Mouse (Mus musculus) spleen, adult 2 months (tissue): ENCODE data around the gene Aurkaip1. TPM values are rescaled to one million over a fixed set of nuclear protein-coding genes. Genes with fewer than 3 reads are reported as not detected.

Experiments used
- DNase-seq, 2 experiments: peaks; one replicate each; pipeline versions ENCODE4 v3.0.0 to v3.0.0-alpha.2; 2012 to 2021; ENCODE audit warnings: low spot score in 2 of 2, low read depth in 1 of 2
- H3K27ac ChIP-seq: fragments of 200-500 bp; 2 replicates; pipeline ENCODE4 v1.5.1; 2012; ENCODE audit warnings: low read length, inconsistent platforms; ENCODE audit not compliant: insufficient read depth
- H3K27me3 ChIP-seq: fragments of 200-500 bp; 2 replicates; pipeline ENCODE4 v1.6.1; 2012; ENCODE audit warnings: mild to moderate bottlenecking, moderate library complexity, low read length, inconsistent platforms; ENCODE audit not compliant: control insufficient read depth, insufficient read depth
- H3K36me3 ChIP-seq: fragments of 200-500 bp; 2 replicates; pipeline ENCODE4 v1.6.1; 2012; ENCODE audit warnings: mild to moderate bottlenecking, low read length, inconsistent platforms; ENCODE audit not compliant: control insufficient read depth, insufficient read depth
- H3K4me1 ChIP-seq: fragments of 200-500 bp; 2 replicates; pipeline ENCODE4 v1.6.1; 2011; ENCODE audit warnings: inconsistent platforms; ENCODE audit not compliant: control insufficient read depth, insufficient read depth, insufficient read length
- H3K4me3 ChIP-seq: fragments of 200-500 bp; 2 replicates; pipeline ENCODE4 v1.5.1; 2011; ENCODE audit warnings: mild to moderate bottlenecking, inconsistent platforms; ENCODE audit not compliant: insufficient read depth, insufficient read length; ENCODE audit errors: extremely low read depth
- CTCF ChIP-seq: fragments of 200-500 bp; IDR thresholded peaks from 2 replicates; pipeline ENCODE4 v1.5.1; 2011; ENCODE audit warnings: mild to moderate bottlenecking, inconsistent platforms; ENCODE audit not compliant: insufficient read depth, insufficient read length, insufficient replicate concordance; ENCODE audit errors: extremely low read depth
- POLR2A ChIP-seq: fragments of 200-500 bp; IDR thresholded peaks from 2 replicates; pipeline ENCODE4 v1.6.1; 2011; ENCODE audit warnings: low read depth, low read length, inconsistent platforms
- WGBS: fragments of 180-500 bp; shearing (Covaris S2); methylation state at CpG from one replicate; pipeline ENCODE4 v1.1.7; 2018; 5-methylcytosine and 5-hydroxymethylcytosine counted together
- polyA plus RNA-seq: library from polyadenylated mRNA; depleted of rRNA; stranded (reverse); fragments of >200 nt; gene quantifications from 2 replicates; pipeline ENCODE4 v1.2.3, GENCODE M21; 2012

The Aurkaip1 gene
- polyA plus RNA-seq, 1 experiment = 88.7 TPM

DNA sequence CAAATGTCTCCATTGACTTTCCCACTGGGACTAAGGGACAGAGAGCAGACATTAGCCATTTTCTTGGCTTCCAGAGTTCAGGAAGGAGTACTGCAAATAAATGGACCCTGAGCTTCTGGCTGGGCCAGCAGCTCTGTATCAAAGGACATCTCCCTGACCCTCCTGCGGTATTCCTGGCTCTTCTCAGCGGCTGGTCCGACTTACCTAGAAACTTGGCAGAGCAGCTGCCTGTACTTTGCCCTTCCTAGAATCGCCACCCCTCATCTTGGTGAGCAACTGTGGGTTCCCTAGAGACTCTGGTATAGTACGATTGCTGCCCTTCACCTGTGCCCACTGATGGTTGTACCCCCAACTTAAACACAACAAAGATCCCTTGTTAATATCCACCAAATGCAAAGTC, 12.2 kb downstream of the Aurkaip1 start:
- Histone ChIP-seq H3K27me3 (no peaks in the 10 kb centered on the region), H3K27ac (no peak overlapping the region), H3K36me3 (no peaks in the 10 kb centered on the region), H3K4me3 (no peak overlapping the region), H3K4me1 (peaks cover 21% of the 10 kb centered on the region; the same call in 1 of the 2 replicates)
- TF ChIP-seq CTCF = no peak
- no peak for TF ChIP-seq POLR2A
- WGBS = 92% methylated on average over 5 of the region's 5 CpGs
- DNase-seq = no peak

DNA sequence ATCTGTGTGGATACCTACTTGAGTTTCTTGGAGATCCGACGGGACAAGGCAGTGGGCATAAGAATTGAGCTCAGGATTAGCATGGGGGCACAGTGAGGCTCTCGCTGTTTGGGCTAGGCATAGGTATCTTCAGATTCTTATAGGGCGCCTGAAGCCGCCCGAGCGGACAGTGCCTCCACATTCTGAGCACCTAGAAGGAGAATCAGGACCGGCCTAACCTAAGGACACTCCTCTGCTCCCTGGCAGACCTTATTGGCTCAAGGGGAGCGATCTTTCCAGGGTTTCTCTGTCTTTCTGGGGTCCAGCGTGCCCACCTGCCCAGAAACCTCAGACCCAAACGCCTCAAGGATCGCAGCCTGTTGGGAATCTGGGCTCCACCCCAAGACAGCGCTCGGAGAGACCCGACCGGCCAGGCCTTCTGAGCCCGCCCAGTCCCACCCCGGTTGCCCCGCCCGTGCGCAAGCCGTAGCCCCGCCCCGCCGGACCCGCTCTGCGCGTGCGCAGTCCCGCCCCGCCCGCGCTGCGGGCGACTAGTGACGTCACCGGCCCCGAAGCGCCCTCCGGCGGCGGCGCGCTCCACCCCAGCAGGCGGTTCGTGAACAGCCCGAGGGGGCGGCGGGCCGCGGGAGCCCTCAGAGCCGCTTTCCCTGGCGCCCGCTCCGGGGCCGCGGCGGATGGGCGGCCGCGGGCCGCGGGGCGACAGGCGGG, 16.0 kb downstream of the Aurkaip1 start, which contains the start of gene Dvl1:
TSS of gene Dvl1 (plus strand) at position 532 of the 708 bp plus-strand sequence.
- Histone ChIP-seq H3K27me3 (no peaks in the 10 kb centered on the region), H3K27ac (peak within 1 kb of the TSS; percentile 61), H3K4me1 (peaks cover 16% of the 10 kb centered on the region; the same call in 1 of the 2 replicates), H3K4me3 (peak within 1 kb of the TSS; percentile 75), H3K36me3 (no peaks in the 10 kb centered on the region)
- DNase-seq = peak; percentile 71 to 92
- TF ChIP-seq POLR2A = peak; percentile 49; the same call in 1 of the 2 replicates
- peak; percentile 40; the same call in 1 of the 2 replicates for TF ChIP-seq CTCF
- 3% methylated on average over 64 of the region's 65 CpGs for WGBS

GRCm38 (mm10) chr4:155847591-155848352, 16.7 kb downstream of the Aurkaip1 start:
- Histone ChIP-seq H3K36me3 (no peaks in the 10 kb centered on the region), H3K4me3 (peak overlapping the region; percentile 75), H3K27me3 (no peaks in the 10 kb centered on the region), H3K27ac (no peak overlapping the region; the same call in 1 of the 2 replicates), H3K4me1 (peaks cover 16% of the 10 kb centered on the region; the same call in 1 of the 2 replicates)
- TF ChIP-seq POLR2A (no peak), CTCF (no peak)
- WGBS = 3% methylated on average over 65 of the region's 69 CpGs
- DNase-seq = peak in 1 of 2 experiments; percentile 37

DNA sequence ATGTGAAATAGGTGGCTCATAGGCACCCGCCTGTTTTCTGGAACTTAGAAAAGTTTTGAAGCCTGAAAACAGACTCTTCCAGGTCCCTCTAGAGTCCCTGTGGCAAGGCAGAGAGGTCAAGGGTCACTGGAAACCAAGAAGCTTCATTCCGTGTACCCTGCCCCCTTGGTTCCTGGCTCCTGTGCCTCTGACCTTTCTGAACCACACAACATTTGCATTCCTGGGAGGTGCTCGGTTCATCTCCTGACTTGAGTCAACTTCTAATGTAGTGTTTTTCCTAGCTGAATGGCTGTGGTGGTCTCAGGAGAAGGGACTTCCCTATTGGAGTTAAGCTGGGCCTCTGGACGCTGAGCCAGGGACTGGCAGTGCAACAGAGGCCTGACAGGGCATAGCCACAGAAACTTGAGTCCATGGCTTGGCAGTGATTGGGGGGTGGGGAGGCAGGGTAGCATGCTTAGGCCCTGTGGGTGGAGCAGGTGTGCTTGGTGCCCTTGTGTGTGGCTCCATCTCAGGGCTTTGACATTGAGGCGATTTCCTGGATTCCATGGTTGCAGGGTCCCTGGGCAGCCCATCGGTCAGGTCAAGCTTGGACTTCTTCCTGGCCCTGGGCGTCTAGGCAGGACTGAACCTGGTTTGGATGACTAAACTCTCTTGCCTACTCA, 17.5 kb downstream of the Aurkaip1 start:
- Histone ChIP-seq H3K27ac (no peak overlapping the region), H3K4me1 (peaks cover 16% of the 10 kb centered on the region; the same call in 1 of the 2 replicates), H3K4me3 (peak overlapping the region; percentile 75; the same call in 1 of the 2 replicates), H3K36me3 (no peaks in the 10 kb centered on the region), H3K27me3 (no peaks in the 10 kb centered on the region)
- no peak for DNase-seq
- WGBS = 79% methylated on average over 7 of the region's 7 CpGs
- no peak for TF ChIP-seq CTCF
- TF ChIP-seq POLR2A = no peak

GRCm38 (mm10) chr4:155849391-155849790, 18.3 kb downstream of the Aurkaip1 start:
- WGBS = 75% methylated on average over 2 of the region's 2 CpGs
- peaks cover 16% of the 10 kb centered on the region; the same call in 1 of the 2 replicates for H3K4me1 ChIP-seq
- no peaks in the 10 kb centered on the region for H3K27me3 ChIP-seq
- H3K36me3 ChIP-seq = no peaks in the 10 kb centered on the region; the same call in 1 of the 2 replicates
- no peak overlapping the region for H3K27ac ChIP-seq
- no peak for DNase-seq
- H3K4me3 ChIP-seq = no peak overlapping the region
- TF ChIP-seq POLR2A (no peak), CTCF (no peak)

DNA sequence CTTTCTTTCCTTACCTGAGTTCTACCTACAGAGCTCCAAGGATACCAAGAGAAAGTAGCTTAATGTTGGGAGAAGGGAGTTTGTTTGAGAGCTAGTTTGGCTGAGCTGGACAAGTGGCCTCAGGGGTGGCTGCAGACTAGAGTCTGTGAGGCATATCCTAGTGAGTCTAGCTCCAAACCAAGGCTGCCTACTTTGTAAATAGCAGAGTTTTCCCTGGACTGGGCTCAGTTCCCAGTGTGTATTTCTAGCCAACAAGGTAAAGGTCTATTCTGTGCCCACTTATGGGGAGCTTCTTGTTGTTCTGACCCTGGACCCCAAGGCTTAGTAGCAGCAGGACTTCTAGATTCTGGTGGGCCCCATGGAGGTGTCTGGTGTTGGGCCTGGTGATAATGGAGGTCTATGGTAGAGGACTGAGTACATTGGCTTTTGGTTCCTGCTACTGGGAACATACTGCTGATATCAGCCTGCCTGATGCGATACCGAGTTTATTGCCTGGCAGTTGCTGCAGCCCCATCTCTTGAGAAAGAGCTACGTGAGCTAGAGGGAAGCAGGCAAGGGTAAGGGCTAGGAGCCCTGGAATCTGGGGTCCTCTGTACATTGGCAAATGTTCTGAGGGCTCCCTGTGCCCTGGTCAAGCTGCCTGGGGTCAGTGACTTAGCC, 18.9 kb downstream of the Aurkaip1 start:
- H3K27me3 ChIP-seq = no peaks in the 10 kb centered on the region
- DNase-seq = no peak
- H3K36me3 ChIP-seq = peaks cover 3% of the 10 kb centered on the region
- no peak overlapping the region for H3K27ac ChIP-seq
- H3K4me1 ChIP-seq = peaks cover 16% of the 10 kb centered on the region; the same call in 1 of the 2 replicates
- no peak for TF ChIP-seq POLR2A
- H3K4me3 ChIP-seq = no peak overlapping the region
- 89% methylated on average over 3 of the region's 3 CpGs for WGBS
